Mouse (Mus musculus) heart, postnatal 0 days (tissue): Measurements from ENCODE around the gene Lrrc25. TPM values are rescaled to one million over a fixed set of nuclear protein-coding genes. Genes with fewer than 3 reads are reported as not detected.

Experiments
- ATAC-seq: fragments of 200-750 bp; cut with Nextera tagmentation; 2 replicates; pipeline ENCODE4 v1.8.0; 2017; ENCODE audit warnings: low read depth, moderate number of reproducible peaks, moderate library complexity; ENCODE audit not compliant: insufficient read depth
- DNase-seq: peaks from one replicate; pipeline ENCODE4 v3.0.0-alpha.2; 2016; ENCODE audit warnings: low spot score
- H3K27ac ChIP-seq: fragments of 300-500 bp; sonication (generic); 2 replicates; pipeline ENCODE4 v1.5.1; 2014; ENCODE audit warnings: low read depth, mild to moderate bottlenecking
- H3K27me3 ChIP-seq: fragments of 300-500 bp; sonication (generic); 2 replicates; pipeline ENCODE4 v1.6.1; 2014; ENCODE audit warnings: low read length, mixed read lengths; ENCODE audit not compliant: control insufficient read depth, insufficient read depth
- H3K36me3 ChIP-seq: fragments of 300-500 bp; sonication (generic); replicated peaks from 2 replicates; pipeline ENCODE4 v1.6.1; 2014; ENCODE audit warnings: low read length, mixed read lengths; ENCODE audit not compliant: control insufficient read depth, insufficient read depth
- H3K4me1 ChIP-seq: fragments of 300-500 bp; sonication (generic); 2 replicates; pipeline ENCODE4 v1.6.1; 2014; ENCODE audit warnings: antibody characterized with exemption; ENCODE audit not compliant: control insufficient read depth, insufficient read depth
- H3K4me2 ChIP-seq: fragments of 300-500 bp; sonication (generic); 2 replicates; pipeline ENCODE4 v1.6.1; 2014; ENCODE audit warnings: low read depth, mild to moderate bottlenecking, low read length, moderate library complexity
- H3K4me3 ChIP-seq: fragments of 300-500 bp; sonication (generic); 2 replicates; pipeline ENCODE4 v1.5.1; 2014; ENCODE audit warnings: low read depth, low read length
- H3K9ac ChIP-seq: fragments of 300-500 bp; sonication (generic); replicated peaks from 2 replicates; pipeline ENCODE4 v1.6.1; 2014; ENCODE audit warnings: low read depth, low read length, mixed read lengths
- H3K9me3 ChIP-seq: fragments of 300-500 bp; sonication (generic); replicated peaks from 2 replicates; pipeline ENCODE4 v1.6.1; 2016; ENCODE audit warnings: low read length; ENCODE audit not compliant: control insufficient read depth
- CTCF ChIP-seq: IDR thresholded peaks from 2 replicates; pipeline ENCODE4 v1.5.1; 2016; ENCODE audit warnings: antibody characterized with exemption, control low read depth, low read depth
- EP300 ChIP-seq: IDR thresholded peaks from 2 replicates; pipeline ENCODE4 v1.6.1; 2016; ENCODE audit warnings: antibody characterized with exemption, low read depth
- WGBS: fragments of 180-500 bp; shearing (Covaris S2); extraction: QIAGEN DNeasy Blood & Tissue Kit; methylation state at CpG from one replicate; pipeline ENCODE4 v1.1.7; 2014; 5-methylcytosine and 5-hydroxymethylcytosine counted together
- polyA plus RNA-seq: library from polyadenylated mRNA; unstranded; fragments of >200 nt; fragmentation: Nextera tagmentation; extraction: Ambion mirVana; gene quantifications from 2 replicates; pipeline ENCODE4 v1.2.1, GENCODE M21; 2015
- total RNA-seq: library from RNA; depleted of rRNA; stranded (reverse); fragments of >200 nt; gene quantifications from 2 replicates; pipeline ENCODE4 v1.2.3, GENCODE M21; 2014; ENCODE audit warnings: low replicate concordance

Gene Lrrc25
- total and polyA plus RNA-seq, 2 experiments from 2014 or later: 1.3 to 1.5 TPM

DNA sequence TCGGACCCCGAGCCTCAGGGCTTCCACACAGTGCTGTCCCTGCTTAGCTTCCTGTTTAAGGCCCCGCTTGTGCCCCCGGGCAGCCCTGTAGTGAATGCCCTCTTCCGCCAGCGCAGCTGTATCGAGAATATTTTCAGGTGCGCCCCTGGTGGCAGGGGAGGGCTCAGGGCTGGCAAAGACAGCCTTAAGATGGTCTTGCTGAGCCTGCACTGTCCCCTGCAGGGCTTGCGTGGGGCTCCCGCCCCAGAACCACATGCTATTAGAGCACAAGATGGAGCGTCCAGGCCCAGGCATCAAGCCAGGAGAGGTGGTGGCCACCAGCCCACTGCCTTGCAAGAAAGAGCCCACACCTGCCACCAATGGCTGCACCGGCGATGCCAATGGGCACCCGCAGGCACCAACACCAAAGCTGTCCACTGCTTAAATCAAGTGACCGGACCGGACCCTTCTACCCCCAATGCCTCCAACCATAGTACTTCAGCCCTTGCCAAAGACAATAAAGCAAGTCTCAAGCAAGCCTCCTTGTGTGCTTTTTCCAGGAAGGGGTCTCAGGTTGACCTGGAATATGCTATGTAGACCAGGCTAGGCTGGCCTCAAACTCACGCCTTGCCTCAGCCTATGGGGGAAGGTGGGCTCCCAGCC is 19.1 kb upstream of the Lrrc25 start:
- peaks cover 24% of the 10 kb centered on the region for H3K4me1 ChIP-seq
- TF ChIP-seq CTCF: peak; percentile 22; the same call in 1 of the 2 replicates
- no peak for TF ChIP-seq EP300
- DNase-seq (no peak), ATAC-seq (no peak)
- no peaks in the 10 kb centered on the region for H3K27me3 ChIP-seq
- H3K27ac ChIP-seq: no peak overlapping the region
- H3K4me2 ChIP-seq: no peak overlapping the region; the same call in 1 of the 2 replicates
- H3K4me3 ChIP-seq: no peak overlapping the region
- no peak overlapping the region for H3K9ac ChIP-seq
- no peaks in the 10 kb centered on the region for H3K9me3 ChIP-seq
- 91% methylated on average over 17 of the region's 17 CpGs for WGBS
- H3K36me3 ChIP-seq: peaks cover 5% of the 10 kb centered on the region

DNA sequence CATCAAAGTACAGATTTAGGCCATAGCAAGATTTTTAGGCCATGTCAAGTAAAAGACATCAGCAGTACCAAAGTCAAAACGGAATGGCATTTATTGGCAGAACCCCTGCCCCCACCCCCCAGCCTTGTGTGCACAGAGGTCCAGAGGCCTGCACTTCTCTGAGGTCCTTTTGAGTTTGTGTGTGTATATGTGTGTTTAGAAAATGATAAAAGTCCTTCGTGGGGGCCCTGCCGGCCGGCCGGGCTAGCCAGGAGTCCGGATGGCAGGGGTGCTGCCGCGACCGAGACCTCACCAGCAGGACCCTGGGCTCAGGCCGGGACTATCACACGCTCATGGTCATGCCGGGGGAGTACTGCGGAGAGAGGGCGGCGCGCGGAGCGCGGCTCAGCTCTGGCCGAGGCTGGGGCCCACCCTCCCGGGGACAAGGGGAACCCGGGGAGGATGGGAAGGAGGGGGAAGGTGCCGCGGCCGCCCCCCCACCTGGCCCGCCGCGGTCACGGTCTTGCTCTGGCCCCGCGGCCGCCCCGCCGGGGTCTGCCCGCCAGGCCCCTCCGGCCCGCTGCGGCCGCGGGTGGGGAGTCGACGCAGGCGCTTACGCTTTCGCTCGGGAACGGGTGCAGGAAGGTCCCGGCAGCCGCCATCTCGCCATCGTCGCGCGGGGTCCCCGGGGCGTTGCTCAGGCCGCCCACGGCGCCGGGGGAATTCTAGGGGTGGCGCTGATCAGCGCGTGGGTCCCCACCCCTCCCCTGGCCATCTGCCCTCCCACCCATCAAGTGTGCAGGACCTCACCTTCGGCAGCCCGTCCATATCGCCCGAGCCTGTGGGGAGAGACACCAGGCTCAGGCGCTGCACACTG is 18.3 kb upstream of the Lrrc25 start:
- peak overlapping the region; percentile 51 for H3K4me3 ChIP-seq
- WGBS: 26% methylated on average over 62 of the region's 68 CpGs
- no peak overlapping the region; the same call in 1 of the 2 replicates for H3K27ac ChIP-seq
- peak overlapping the region; percentile 79 for H3K4me2 ChIP-seq
- no peaks in the 10 kb centered on the region for H3K9me3 ChIP-seq
- H3K27me3 ChIP-seq: no peaks in the 10 kb centered on the region
- H3K4me1 ChIP-seq: peaks cover 24% of the 10 kb centered on the region
- H3K36me3 ChIP-seq: 0 out of 2 replicates have a peak, but pooled peaks cover 2% of the 10 kb centered on the region
- ATAC-seq (no peak), DNase-seq (no peak)
- peak overlapping the region; percentile 50 for H3K9ac ChIP-seq
- TF ChIP-seq CTCF (no peak), EP300 (no peak)

DNA sequence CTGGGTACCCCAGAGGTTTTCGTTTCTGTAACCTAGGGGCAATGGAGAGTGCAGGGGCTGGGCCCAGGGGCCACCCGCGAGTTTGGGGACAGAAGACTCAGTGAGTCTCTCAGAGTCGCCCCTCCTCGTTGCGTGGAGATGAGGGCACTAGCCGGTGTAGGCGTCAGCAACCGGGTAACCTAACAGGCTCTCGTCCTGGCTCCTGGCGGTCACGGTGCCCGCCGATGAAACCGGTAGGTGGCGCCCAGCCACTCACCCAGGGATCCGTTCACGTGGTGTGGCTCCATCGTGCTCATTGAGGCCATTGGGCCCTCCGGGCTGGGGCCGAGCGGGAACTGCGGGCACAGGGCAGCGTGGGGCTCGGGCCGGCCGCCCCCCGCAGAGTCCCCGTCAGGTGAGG is 17.7 kb upstream of the Lrrc25 start:
- Histone ChIP-seq H3K4me3 (peak overlapping the region; percentile 51), H3K27me3 (no peaks in the 10 kb centered on the region), H3K9me3 (no peaks in the 10 kb centered on the region), H3K27ac (no peak overlapping the region; the same call in 1 of the 2 replicates), H3K36me3 (0 out of 2 replicates have a peak, but pooled peaks cover 5% of the 10 kb centered on the region), H3K9ac (peak overlapping the region; percentile 50), H3K4me1 (peaks cover 24% of the 10 kb centered on the region), H3K4me2 (peak overlapping the region; percentile 79)
- TF ChIP-seq EP300 (no peak), CTCF (peak; percentile 74)
- ATAC-seq: peak; percentile 34
- WGBS: 10% methylated on average over 29 of the region's 29 CpGs
- DNase-seq: peak; percentile 65

DNA sequence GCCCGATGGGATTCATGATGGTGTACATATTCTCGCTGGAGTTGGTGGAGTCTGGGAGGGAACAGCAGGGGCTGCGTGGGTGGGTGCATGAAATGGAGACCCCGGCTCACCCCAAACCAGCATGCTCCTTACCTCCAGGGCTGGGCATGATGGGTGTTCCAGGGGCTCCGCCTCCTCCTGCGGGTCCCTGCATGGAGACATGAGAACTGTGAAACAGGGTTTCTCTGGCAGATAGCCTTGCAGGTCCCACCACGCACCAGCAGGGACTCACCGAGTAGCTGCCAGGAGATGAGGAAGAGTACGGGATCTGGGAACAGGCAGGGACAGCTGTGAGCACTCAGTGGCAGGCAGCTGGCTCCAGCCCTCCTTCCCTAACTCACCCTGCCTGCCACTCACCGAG is 17.2 kb upstream of the Lrrc25 start:
- ATAC-seq (no peak), DNase-seq (no peak)
- no peaks in the 10 kb centered on the region for H3K27me3 ChIP-seq
- H3K4me2 ChIP-seq: peak overlapping the region; percentile 79
- WGBS: 36% methylated on average over 10 of the region's 10 CpGs
- H3K27ac ChIP-seq: no peak overlapping the region
- no peaks in the 10 kb centered on the region for H3K9me3 ChIP-seq
- H3K9ac ChIP-seq: no peak overlapping the region
- H3K4me3 ChIP-seq: no peak overlapping the region; the same call in 1 of the 2 replicates
- TF ChIP-seq CTCF (no peak), EP300 (no peak)
- peaks cover 24% of the 10 kb centered on the region for H3K4me1 ChIP-seq
- H3K36me3 ChIP-seq: 0 out of 2 replicates have a peak, but pooled peaks cover 5% of the 10 kb centered on the region

DNA sequence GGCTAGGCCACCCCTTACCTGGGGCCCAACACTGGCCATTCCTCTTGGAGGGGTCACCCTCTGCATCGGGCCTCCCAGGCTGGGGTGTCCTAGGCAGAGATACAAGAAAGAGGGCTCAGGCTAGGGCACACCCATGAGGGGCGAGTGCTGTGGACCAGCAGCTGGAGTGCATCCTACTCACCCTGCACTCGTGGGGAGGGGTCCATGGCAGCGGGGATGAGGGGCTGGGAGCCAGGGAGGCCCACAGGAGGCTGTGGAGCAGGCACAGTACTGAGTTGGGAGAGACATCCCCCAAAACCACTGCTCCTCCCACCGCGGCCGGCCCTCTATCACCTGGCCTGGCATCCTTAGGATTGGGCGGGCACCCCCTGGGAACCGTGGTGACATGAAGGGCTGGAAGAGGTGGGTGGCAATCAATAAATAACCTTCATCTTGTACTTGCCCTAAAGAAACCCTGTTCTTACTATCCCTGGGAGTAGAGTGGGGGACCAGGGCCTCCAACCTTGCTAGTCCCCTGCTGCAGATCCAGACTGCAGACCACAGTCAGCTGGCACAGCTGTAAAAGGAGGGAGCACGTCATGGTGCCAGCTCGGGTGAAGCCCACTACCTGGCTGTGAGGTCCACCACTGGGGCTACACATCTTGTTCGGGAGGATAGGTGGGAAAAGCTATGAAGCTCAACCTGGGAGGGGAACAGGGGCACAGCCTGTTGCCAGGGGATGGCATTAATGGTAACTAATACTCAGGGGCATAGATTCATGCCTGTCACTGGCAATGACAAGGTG is 16.3 kb upstream of the Lrrc25 start:
- Histone ChIP-seq H3K9ac (no peak overlapping the region), H3K4me2 (no peak overlapping the region), H3K27ac (no peak overlapping the region), H3K9me3 (no peaks in the 10 kb centered on the region), H3K4me1 (peaks cover 22% of the 10 kb centered on the region), H3K4me3 (no peak overlapping the region), H3K36me3 (0 out of 2 replicates have a peak, but pooled peaks cover 5% of the 10 kb centered on the region), H3K27me3 (no peaks in the 10 kb centered on the region)
- TF ChIP-seq CTCF: no peak
- no peak for TF ChIP-seq EP300
- ATAC-seq (no peak), DNase-seq (no peak)
- 89% methylated on average over 12 of the region's 12 CpGs for whole genome bisulfite sequencing
